Mouse (Mus musculus) E14TG2a.4 (cell line): ENCODE measurements around the gene Auts2.

Experiments used
- CTCF ChIP-seq: conservative IDR thresholded peaks from 2 replicates; pipeline ENCODE4 v1.5.1; 2014; ENCODE audit warnings: low read length
- POU5F1 ChIP-seq: IDR thresholded peaks from 2 replicates; pipeline ENCODE4 v1.6.1; 2014; ENCODE audit warnings: low read length, borderline replicate concordance

GRCm38 (mm10) chr5:132268351-132268967 is 274.7 kb downstream of the Auts2 start:
- TF ChIP-seq CTCF = no peak
- no peak for TF ChIP-seq POU5F1
